Comparison of ENCODE assay signal across 21 mouse cellular contexts in the genomic region with DNA sequence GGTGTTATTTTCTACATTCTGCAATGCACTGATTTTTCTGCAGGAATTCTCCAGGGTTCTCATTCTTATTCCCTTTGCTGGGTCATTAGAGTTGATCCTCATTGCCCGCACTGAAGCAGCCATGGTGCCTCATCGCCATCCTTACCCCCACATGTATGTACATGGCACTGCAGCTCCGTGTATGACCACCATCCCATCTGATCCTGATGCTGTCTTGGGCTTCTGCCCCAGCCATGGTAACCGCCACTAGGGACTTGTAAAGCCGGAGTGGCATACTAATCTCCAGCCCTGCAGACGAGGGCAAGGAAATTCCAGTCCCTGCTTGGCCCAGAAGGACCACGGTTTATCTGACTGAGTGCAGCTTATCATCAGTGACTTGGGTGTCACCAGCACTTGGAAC.
DNase-seq lines count a peak whose midpoint lies in the region; ATAC-seq and TF ChIP-seq lines count a peak whose summit lies in the region.
"Had no signal": no experiment of that assay in that cellular context is flagged by ENCODE, and none has a peak within 500 bp of the region (broad histone marks: within the 10 kb centered on the region; RNA-seq: fewer than 3 reads in every experiment).

No protein-coding gene starts in this region.

- no peak overlapping the region for H3K4me2 ChIP-seq in forebrain, embryonic 11.5 days (ENCODE audit: low read depth, low read length, severe bottlenecking)
- H3K4me2 ChIP-seq in heart, embryonic 15.5 days: no peak overlapping the region
- H3K4me2 ChIP-seq in kidney, postnatal 0 days (ENCODE audit: low read length): no peak overlapping the region
- H3K4me2 ChIP-seq in neural tube, embryonic 14.5 days (ENCODE audit: low read depth, low read length): no peak overlapping the region
- H3K4me2 ChIP-seq: limb, embryonic 12.5 days; liver, embryonic 13.5 days had no signal

- 59% methylated on average over 7 of the region's 7 CpGs for WGBS in forebrain, embryonic 11.5 days
- WGBS in forebrain, embryonic 10.5 days: 68% methylated on average over 7 of the region's 7 CpGs
- WGBS in heart, embryonic 15.5 days: 45% methylated on average over 7 of the region's 7 CpGs
- WGBS in kidney, postnatal 0 days: 69% methylated on average over 7 of the region's 7 CpGs
- 55% methylated on average over 7 of the region's 7 CpGs for WGBS in neural tube, embryonic 14.5 days

- no peaks in the 10 kb centered on the region for H3K27me3 ChIP-seq in forebrain, embryonic 11.5 days (ENCODE audit: control insufficient read depth, insufficient read depth, low read length)
- H3K27me3 ChIP-seq in forebrain, embryonic 10.5 days (ENCODE audit: poor library complexity, severe bottlenecking): no peaks in the 10 kb centered on the region
- H3K27me3 ChIP-seq in heart, embryonic 15.5 days: no peaks in the 10 kb centered on the region
- H3K27me3 ChIP-seq in kidney, postnatal 0 days (ENCODE audit: insufficient read depth, low read length): no peaks in the 10 kb centered on the region
- H3K27me3 ChIP-seq in neural tube, embryonic 14.5 days (ENCODE audit: control insufficient read depth, insufficient read depth, low read length): no peaks in the 10 kb centered on the region
- H3K27me3 ChIP-seq: limb, embryonic 12.5 days; liver, embryonic 13.5 days had no signal

- H3K9me3 ChIP-seq in forebrain, embryonic 11.5 days (ENCODE audit: control insufficient read depth, low read length): no peaks in the 10 kb centered on the region
- H3K9me3 ChIP-seq in forebrain, embryonic 10.5 days: no peaks in the 10 kb centered on the region
- no peaks in the 10 kb centered on the region for H3K9me3 ChIP-seq in heart, embryonic 15.5 days (replicated peaks)
- no peaks in the 10 kb centered on the region for H3K9me3 ChIP-seq in kidney, postnatal 0 days (replicated peaks; ENCODE audit: low read length)
- H3K9me3 ChIP-seq in neural tube, embryonic 14.5 days (ENCODE audit: control insufficient read depth, low read length): no peaks in the 10 kb centered on the region
- H3K9me3 ChIP-seq: limb, embryonic 12.5 days; liver, embryonic 13.5 days had no signal

- no peaks in the 10 kb centered on the region for H3K4me1 ChIP-seq in forebrain, embryonic 11.5 days (replicated peaks; ENCODE audit: control insufficient read depth, insufficient read depth, low read length)
- H3K4me1 ChIP-seq in forebrain, embryonic 10.5 days: peaks cover 27% of the 10 kb centered on the region
- H3K4me1 ChIP-seq in heart, embryonic 15.5 days (replicated peaks): peaks cover 31% of the 10 kb centered on the region
- peaks cover 25% of the 10 kb centered on the region for H3K4me1 ChIP-seq in kidney, postnatal 0 days (replicated peaks; ENCODE audit: insufficient read depth, low read length)
- peaks cover 5% of the 10 kb centered on the region; the same call in 1 of the 2 replicates for H3K4me1 ChIP-seq in neural tube, embryonic 14.5 days (ENCODE audit: control insufficient read depth, insufficient read depth, low read length)
- H3K4me1 ChIP-seq: liver, embryonic 13.5 days had no signal

- peak; percentile 5; the same call in 1 of the 2 replicates for TF ChIP-seq CTCF in kidney, postnatal 0 days (IDR thresholded peaks at IDR 0.05; ENCODE audit: low read depth)

- H3K36me3 ChIP-seq in forebrain, embryonic 11.5 days (ENCODE audit: control insufficient read depth, insufficient read depth, low read length): no peaks in the 10 kb centered on the region
- no peaks in the 10 kb centered on the region for H3K36me3 ChIP-seq in forebrain, embryonic 10.5 days (replicated peaks)
- no peaks in the 10 kb centered on the region for H3K36me3 ChIP-seq in heart, embryonic 15.5 days
- no peaks in the 10 kb centered on the region for H3K36me3 ChIP-seq in kidney, postnatal 0 days (ENCODE audit: insufficient read depth, low read length)
- no peaks in the 10 kb centered on the region for H3K36me3 ChIP-seq in neural tube, embryonic 14.5 days (ENCODE audit: control insufficient read depth, insufficient read depth, low read length)
- H3K36me3 ChIP-seq: G1E; limb, embryonic 12.5 days; liver, embryonic 13.5 days had no signal

- DNase-seq in forebrain, embryonic 11.5 days (ENCODE audit: low spot score): peak; percentile 48
- no peak for DNase-seq in forebrain, embryonic 10.5 days (ENCODE audit: extremely low spot score, low spot score)
- DNase-seq in heart, postnatal 4 days: no peak
- DNase-seq in kidney, postnatal 0 days (ENCODE audit: low spot score): no peak
- DNase-seq in kidney, postnatal 10 days: no peak
- DNase-seq in neural tube, embryonic 10.5 days (ENCODE audit: extremely low spot score, low spot score): no peak
- DNase-seq: adrenal gland, postnatal 36 days; cerebellum, adult 8-10 months; kidney, postnatal 25 days; layer of hippocampus, adult 9-11 months; liver, embryonic 13.5 days; lung, postnatal 36 days; right cerebral cortex, postnatal 14 days; thymus, postnatal 14 days had no signal

- H3K9ac ChIP-seq in forebrain, embryonic 11.5 days (ENCODE audit: low read length): no peak overlapping the region
- no peak overlapping the region for H3K9ac ChIP-seq in heart, embryonic 15.5 days
- no peak overlapping the region for H3K9ac ChIP-seq in kidney, postnatal 0 days (ENCODE audit: low read depth, low read length)
- H3K9ac ChIP-seq in neural tube, embryonic 14.5 days (replicated peaks; ENCODE audit: low read depth, low read length): no peak overlapping the region
- H3K9ac ChIP-seq: limb, embryonic 12.5 days; liver, embryonic 13.5 days had no signal

- H3K4me3 ChIP-seq in forebrain, embryonic 11.5 days (ENCODE audit: low read depth, low read length): no peak overlapping the region
- no peak overlapping the region for H3K4me3 ChIP-seq in forebrain, embryonic 10.5 days
- H3K4me3 ChIP-seq in heart, embryonic 15.5 days: no peak overlapping the region
- no peak overlapping the region for H3K4me3 ChIP-seq in kidney, postnatal 0 days (replicated peaks; ENCODE audit: low read depth, low read length)
- H3K4me3 ChIP-seq in neural tube, embryonic 14.5 days (ENCODE audit: low read depth, low read length): no peak overlapping the region
- H3K4me3 ChIP-seq: erythroblast, embryonic 14.5 days; limb, embryonic 12.5 days; liver, embryonic 13.5 days had no signal

- no peak for ATAC-seq in forebrain, embryonic 11.5 days (replicated peaks; ENCODE audit: low FRiP score)
- ATAC-seq in heart, embryonic 15.5 days (replicated peaks; ENCODE audit: insufficient number of reproducible peaks, insufficient read depth, low FRiP score, low read depth): no peak
- ATAC-seq in kidney, postnatal 0 days (replicated peaks; ENCODE audit: low FRiP score, low read depth): no peak
- peak; percentile 46; the same call in 1 of the 2 replicates for ATAC-seq in neural tube, embryonic 14.5 days (ENCODE audit: low read depth)
- ATAC-seq: CD4-positive, CD25-positive, alpha-beta regulatory T cell, adult 4 months; inflammation-experienced regulatory T-cells, adult 6 months had no signal

- H3K27ac ChIP-seq in forebrain, embryonic 11.5 days (ENCODE audit: low read depth, low read length): no peak overlapping the region
- H3K27ac ChIP-seq in forebrain, embryonic 10.5 days: no peak overlapping the region
- H3K27ac ChIP-seq in heart, embryonic 15.5 days: peak overlapping the region; percentile 40; the same call in 1 of the 2 replicates
- H3K27ac ChIP-seq in kidney, postnatal 0 days: peak overlapping the region; percentile 78
- no peak overlapping the region for H3K27ac ChIP-seq in neural tube, embryonic 14.5 days (ENCODE audit: low read depth, low read length)
- H3K27ac ChIP-seq: limb, embryonic 12.5 days; liver, embryonic 13.5 days had no signal

Comparison
In these comparisons a context has a peak if more than half of its experiments do, and no peak if none do; other contexts are left out.
1. H3K27ac ChIP-seq: peak in heart, embryonic 15.5 days (single experiment) and kidney, postnatal 0 days (single experiment); none in forebrain, embryonic 11.5 days (single experiment), forebrain, embryonic 10.5 days (single experiment) and neural tube, embryonic 14.5 days (single experiment).